Mouse (Mus musculus) myocyte (in vitro differentiated cells): ENCODE data around the gene March11. TPM values are rescaled to one million over a fixed set of nuclear protein-coding genes. Genes with fewer than 3 reads are reported as not detected.

Source experiments
- H3K27me3 ChIP-seq: one replicate; pipeline ENCODE4 v1.6.1; 2011; ENCODE audit not compliant: control insufficient read depth, insufficient read depth, insufficient read length
- H3K36me3 ChIP-seq: one replicate; pipeline ENCODE4 v1.6.1; 2011; ENCODE audit not compliant: control insufficient read depth, insufficient read depth
- H3K4me2 ChIP-seq: one replicate; pipeline ENCODE4 v1.6.1; 2011; ENCODE audit warnings: low read depth, control low read depth
- H3K4me3 ChIP-seq: one replicate; pipeline ENCODE4 v1.5.1; 2011; ENCODE audit warnings: mild to moderate bottlenecking, control low read depth, moderate library complexity
- H3K79me2 ChIP-seq: one replicate; pipeline ENCODE4 v1.6.1; 2011; ENCODE audit not compliant: control insufficient read depth, insufficient read depth
- H3ac ChIP-seq: one replicate; pipeline ENCODE4 v1.6.1; 2011; ENCODE audit not compliant: control insufficient read depth, insufficient read length
- CEBPB ChIP-seq: IDR thresholded peaks from 2 replicates; pipeline ENCODE4 v1.6.1; 2011; ENCODE audit warnings: mild to moderate bottlenecking, moderate library complexity; ENCODE audit not compliant: poor library complexity, insufficient read depth, severe bottlenecking
- E2F4 ChIP-seq: IDR thresholded peaks from one replicate; pipeline ENCODE4 v1.6.1; 2011; ENCODE audit warnings: mild to moderate bottlenecking, control low read depth, moderate library complexity; ENCODE audit not compliant: insufficient read depth
- MAX ChIP-seq: IDR thresholded peaks from one replicate; pipeline ENCODE4 v1.6.1; 2011; ENCODE audit warnings: low read depth, mild to moderate bottlenecking, control low read depth
- MYOD1 ChIP-seq, 3 experiments: IDR thresholded peaks; one replicate each; pipeline ENCODE4 v1.6.1; 2011; ENCODE audit warnings: control low read depth in 2 of 3, low read depth in 2 of 3, mild to moderate bottlenecking in 2 of 3, moderate library complexity in 1 of 3; ENCODE audit not compliant: insufficient read length in 2 of 3, control insufficient read depth in 1 of 3
- MYOG ChIP-seq, 3 experiments: IDR thresholded peaks; one replicate each; pipeline ENCODE4 v1.6.1; 2011; ENCODE audit warnings: control low read depth in 2 of 3, low read depth in 2 of 3, mild to moderate bottlenecking in 2 of 3; ENCODE audit not compliant: insufficient read length in 2 of 3, control insufficient read depth in 1 of 3, insufficient read depth in 1 of 3
- POLR2A ChIP-seq: IDR thresholded peaks from one replicate; pipeline ENCODE4 v1.6.1; 2011; ENCODE audit warnings: low read depth, mild to moderate bottlenecking, control low read depth, moderate library complexity; ENCODE audit not compliant: insufficient read length
- POLR2AphosphoS2 ChIP-seq: IDR thresholded peaks from one replicate; pipeline ENCODE4 v1.6.1; 2011; ENCODE audit warnings: low read depth, control low read depth; ENCODE audit not compliant: insufficient read length
- REST ChIP-seq: IDR thresholded peaks from one replicate; pipeline ENCODE4 v1.6.1; 2011; ENCODE audit warnings: mild to moderate bottlenecking, control low read depth, moderate library complexity; ENCODE audit not compliant: insufficient read depth, insufficient read length
- SRF ChIP-seq: IDR thresholded peaks from one replicate; pipeline ENCODE4 v1.6.1; 2011; ENCODE audit warnings: low read depth; ENCODE audit not compliant: control insufficient read depth, insufficient read length
- TCF12 ChIP-seq: IDR thresholded peaks from one replicate; pipeline ENCODE4 v1.6.1; 2011; ENCODE audit warnings: mild to moderate bottlenecking, control low read depth; ENCODE audit not compliant: poor library complexity, insufficient read depth, severe bottlenecking
- TCF3 ChIP-seq: IDR thresholded peaks from one replicate; pipeline ENCODE4 v1.6.1; 2011; ENCODE audit warnings: low read depth, control low read depth; ENCODE audit not compliant: insufficient read length
- USF1 ChIP-seq: IDR thresholded peaks from one replicate; pipeline ENCODE4 v1.6.1; 2011; ENCODE audit warnings: low read depth, mild to moderate bottlenecking, control low read depth, moderate library complexity
- polyA plus RNA-seq: library from polyadenylated mRNA; unstranded; fragments of >200 nt; fragmentation: generic; extraction: Trizol; gene quantifications from one replicate; pipeline ENCODE4 v1.2.1, GENCODE M21; 2012; ENCODE audit warnings: missing spikeins

March11 gene
- polyA plus RNA-seq, 1 experiment = 73.8 TPM

DNA sequence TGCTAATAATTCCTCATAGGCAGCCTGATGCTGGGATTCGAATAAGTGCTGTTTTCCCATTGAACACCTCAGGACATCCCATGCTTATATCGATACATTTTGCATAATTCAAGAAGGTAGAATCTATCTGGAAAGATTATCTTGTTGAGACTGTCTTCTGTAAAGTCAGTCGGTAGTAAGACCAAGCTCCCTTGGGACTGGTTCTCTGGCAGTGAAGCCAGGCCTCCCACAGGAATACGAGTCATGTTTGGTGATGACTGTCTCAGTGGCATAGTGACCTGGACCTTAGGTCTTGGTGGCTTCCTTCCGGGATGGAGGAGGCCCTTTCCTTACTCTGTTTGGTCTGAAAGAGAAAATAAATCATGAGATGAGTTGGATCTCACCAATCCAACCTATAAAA, 57.7 kb downstream of the March11 start:
- H3K4me2 ChIP-seq = no peak overlapping the region
- no peaks in the 10 kb centered on the region for H3K27me3 ChIP-seq
- TF ChIP-seq TCF3 (no peak), POLR2AphosphoS2 (no peak), MYOG (IDR thresholded peaks at IDR 0.05; ENCODE audit: control insufficient read depth in 1 of 3, insufficient read depth in 1 of 3, insufficient read length in 2 of 3, low read depth in 2 of 3) (no peak), MAX (no peak), REST (no peak), CEBPB (no peak), TCF12 (no peak), SRF (no peak), POLR2A (no peak), USF1 (no peak), E2F4 (no peak), MYOD1 (IDR thresholded peaks at IDR 0.05; ENCODE audit: control insufficient read depth in 1 of 3, insufficient read length in 2 of 3, low read depth in 2 of 3) (no peak)

DNA sequence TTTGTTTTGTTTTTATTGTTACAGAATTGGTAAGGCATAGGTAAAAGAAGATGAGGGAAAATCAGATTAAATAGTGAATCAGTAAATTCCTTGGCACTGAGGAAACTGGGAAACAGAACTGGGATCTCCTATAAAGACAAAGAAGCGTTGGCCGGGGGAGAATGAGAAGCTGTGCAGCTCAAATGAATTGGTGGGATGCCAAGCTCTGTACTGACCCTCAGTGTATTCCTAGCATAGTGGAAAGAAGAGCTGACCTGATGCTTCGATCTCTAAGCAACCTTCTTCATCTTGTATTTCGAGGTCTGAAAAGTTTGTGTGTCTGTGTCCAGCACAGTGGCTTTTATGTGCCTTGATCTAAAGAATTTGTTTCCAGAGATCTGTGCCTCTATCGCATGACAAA, 64.9 kb downstream of the March11 start:
- H3K27me3 ChIP-seq = no peaks in the 10 kb centered on the region

More for the DNA sequence above, 57.7 kb downstream of the March11 start:
- no peaks in the 10 kb centered on the region for H3K36me3 ChIP-seq
- no peak overlapping the region for H3ac ChIP-seq
- H3K4me3 ChIP-seq = no peak overlapping the region
- H3K79me2 ChIP-seq = no peaks in the 10 kb centered on the region

DNA sequence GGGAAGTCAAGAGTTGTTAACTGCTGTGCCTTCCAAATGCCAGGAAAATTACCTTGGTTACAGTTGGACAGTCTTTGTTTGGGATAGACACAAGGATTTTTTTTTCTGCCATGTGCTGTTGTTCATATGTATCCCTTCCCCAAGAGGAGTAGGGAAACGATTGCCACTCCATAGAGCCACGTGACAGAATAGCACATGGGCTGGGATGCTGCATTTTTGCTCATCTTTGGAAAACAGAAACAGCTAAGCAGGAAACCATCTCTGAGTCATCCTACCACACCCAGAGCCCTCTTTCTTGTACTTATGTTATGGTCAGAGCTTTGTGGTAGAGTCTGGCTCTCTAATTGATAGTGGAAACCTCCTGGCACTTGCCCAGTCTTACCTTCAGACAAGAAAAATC, 65.4 kb downstream of the March11 start:
- TF ChIP-seq POLR2A (no peak), SRF (peak; percentile 18), USF1 (peak; percentile 100), MAX (peak; percentile 94), CEBPB (peak; percentile 63), MYOG (IDR thresholded peaks at IDR 0.05; ENCODE audit: control insufficient read depth in 1 of 3, insufficient read depth in 1 of 3, insufficient read length in 2 of 3, low read depth in 2 of 3) (no peak), REST (no peak), MYOD1 (IDR thresholded peaks at IDR 0.05; ENCODE audit: control insufficient read depth in 1 of 3, insufficient read length in 2 of 3, low read depth in 2 of 3) (peak in 1 of 3 experiments; percentile 15), POLR2AphosphoS2 (no peak), TCF12 (peak; percentile 11), TCF3 (no peak), E2F4 (no peak)
- no peak overlapping the region for H3K4me3 ChIP-seq
- no peaks in the 10 kb centered on the region for H3K36me3 ChIP-seq
- no peaks in the 10 kb centered on the region for H3K79me2 ChIP-seq
- H3K4me2 ChIP-seq = peak overlapping the region; percentile 82
- no peak overlapping the region for H3ac ChIP-seq
- no peaks in the 10 kb centered on the region for H3K27me3 ChIP-seq

More for the DNA sequence above, 64.9 kb downstream of the March11 start:
- H3K79me2 ChIP-seq = no peaks in the 10 kb centered on the region
- H3K4me3 ChIP-seq = no peak overlapping the region
- H3K36me3 ChIP-seq = no peaks in the 10 kb centered on the region
- no peak overlapping the region for H3ac ChIP-seq
- TF ChIP-seq TCF12 (no peak), SRF (no peak), USF1 (no peak), TCF3 (no peak), MYOD1 (IDR thresholded peaks at IDR 0.05; ENCODE audit: control insufficient read depth in 1 of 3, insufficient read length in 2 of 3, low read depth in 2 of 3) (no peak), POLR2AphosphoS2 (no peak), POLR2A (no peak), REST (no peak), CEBPB (no peak), E2F4 (no peak), MAX (no peak)
- peak overlapping the region; percentile 82 for H3K4me2 ChIP-seq

DNA sequence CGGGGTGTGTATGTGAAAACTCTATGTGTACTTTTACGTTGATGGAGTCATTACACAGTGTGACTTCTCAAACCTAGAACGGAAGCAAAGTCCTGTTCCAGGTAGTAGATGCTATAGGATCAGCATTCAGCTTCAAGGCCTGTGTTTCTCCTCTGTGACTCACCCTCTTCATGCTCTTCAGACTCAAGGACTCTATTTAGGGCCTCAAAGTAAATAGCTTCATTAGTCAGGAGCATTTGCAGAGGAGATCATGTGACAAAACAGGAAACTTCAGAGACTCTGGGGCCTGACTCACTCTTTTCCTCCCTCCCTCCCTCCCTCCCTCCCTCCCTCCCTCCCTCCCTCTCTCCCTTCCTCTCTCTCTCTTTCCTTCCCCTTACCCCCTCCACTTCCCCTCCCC, 66.1 kb downstream of the March11 start:
- Histone ChIP-seq H3K27me3 (no peaks in the 10 kb centered on the region), H3K36me3 (no peaks in the 10 kb centered on the region), H3K4me3 (no peak overlapping the region), H3ac (no peak overlapping the region), H3K4me2 (peak overlapping the region; percentile 82), H3K79me2 (no peaks in the 10 kb centered on the region)
- TF ChIP-seq MYOG (IDR thresholded peaks at IDR 0.05; ENCODE audit: control insufficient read depth in 1 of 3, insufficient read depth in 1 of 3, insufficient read length in 2 of 3, low read depth in 2 of 3) (no peak), USF1 (peak; percentile 88), MAX (peak; percentile 74), SRF (no peak)

DNA sequence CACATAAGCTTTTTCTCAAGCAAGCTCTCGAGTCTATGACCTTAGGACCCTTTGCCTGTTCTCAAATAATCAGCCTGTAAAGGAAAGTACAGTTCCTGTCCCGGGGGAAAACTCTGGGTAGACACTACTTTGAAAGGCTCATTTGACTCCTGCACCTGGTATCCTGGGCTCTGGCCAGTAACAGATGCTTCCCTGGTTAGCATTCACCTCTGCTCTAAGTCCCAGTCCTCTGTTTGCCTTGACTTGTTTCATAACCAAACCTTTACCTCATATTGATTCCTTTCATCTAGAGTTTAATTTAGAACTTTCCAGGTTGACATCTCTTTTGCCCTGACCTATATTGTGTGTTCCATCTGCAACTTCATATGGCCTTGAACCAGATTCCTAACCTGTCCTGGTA, 68.5 kb downstream of the March11 start:
- Histone ChIP-seq H3ac (no peak overlapping the region), H3K79me2 (no peaks in the 10 kb centered on the region), H3K27me3 (no peaks in the 10 kb centered on the region), H3K36me3 (no peaks in the 10 kb centered on the region), H3K4me2 (no peak overlapping the region), H3K4me3 (no peak overlapping the region)
- TF ChIP-seq TCF12 (no peak), MYOG (IDR thresholded peaks at IDR 0.05; ENCODE audit: control insufficient read depth in 1 of 3, insufficient read depth in 1 of 3, insufficient read length in 2 of 3, low read depth in 2 of 3) (peak in 1 of 3 experiments; percentile 7), POLR2AphosphoS2 (no peak), CEBPB (no peak), MYOD1 (IDR thresholded peaks at IDR 0.05; ENCODE audit: control insufficient read depth in 1 of 3, insufficient read length in 2 of 3, low read depth in 2 of 3) (peak in 2 of 3 experiments; percentile 22 to 74), REST (no peak)
